Mouse (Mus musculus) embryonic facial prominence, embryonic 10.5 days (tissue): Measurements from ENCODE around the gene Gm21887. TPM values are rescaled to one million over a fixed set of nuclear protein-coding genes. Genes with fewer than 3 reads are reported as not detected.
"Not testable (repeated sequence)": the region's sequence is repeated elsewhere in the genome, so short reads cannot be mapped to it uniquely, and the experiment has no call there.

Experiments
- DNase-seq: peaks from one replicate; pipeline ENCODE4 v3.0.0-alpha.2; 2017; ENCODE audit warnings: low spot score
- H3K27ac ChIP-seq: fragments of 300-500 bp; sonication (generic); replicated peaks from 2 replicates; pipeline ENCODE4 v1.5.1; 2016; ENCODE audit warnings: mild to moderate bottlenecking
- H3K27me3 ChIP-seq: fragments of 300-500 bp; sonication (generic); replicated peaks from 2 replicates; pipeline ENCODE4 v1.6.1; 2016; ENCODE audit warnings: low read depth, mild to moderate bottlenecking; ENCODE audit not compliant: poor library complexity, severe bottlenecking
- H3K36me3 ChIP-seq: fragments of 300-500 bp; sonication (generic); replicated peaks from 2 replicates; pipeline ENCODE4 v1.6.1; 2016; ENCODE audit warnings: mild to moderate bottlenecking, moderate library complexity
- H3K4me1 ChIP-seq: fragments of 300-500 bp; sonication (generic); 2 replicates; pipeline ENCODE4 v1.6.1; 2016
- H3K4me3 ChIP-seq: fragments of 300-500 bp; sonication (generic); 2 replicates; pipeline ENCODE4 v1.5.1; 2016; ENCODE audit warnings: mild to moderate bottlenecking, moderate library complexity
- H3K9me3 ChIP-seq: fragments of 300-500 bp; sonication (generic); 2 replicates; pipeline ENCODE4 v1.6.1; 2016; ENCODE audit warnings: mild to moderate bottlenecking
- WGBS: fragments of 180-500 bp; shearing (Covaris S2); methylation state at CpG from one replicate; pipeline ENCODE4 v1.1.7; 2016; 5-methylcytosine and 5-hydroxymethylcytosine counted together
- polyA plus RNA-seq: library from polyadenylated mRNA; unstranded; fragments of >200 nt; fragmentation: Nextera tagmentation; extraction: Ambion mirVana; gene quantifications from 2 replicates; pipeline ENCODE4 v1.2.1, GENCODE M21; 2016

The Gm21887 gene
- polyA plus RNA-seq, 1 experiment from 2014 or later = 259 TPM

- H3K36me3 ChIP-seq = peaks cover 93% of the 10 kb centered on the region
Observed at GRCm38 (mm10) chrX:169977856-169978435, 31.5 kb upstream of the Gm21887 start.

GRCm38 (mm10) chrX:169978436-169979381, 30.8 kb upstream of the Gm21887 start:
- Histone ChIP-seq H3K9me3 (peaks cover 91% of the 10 kb centered on the region), H3K36me3 (peaks cover 93% of the 10 kb centered on the region)
- not testable (repeated sequence) for H3K27me3 ChIP-seq, H3K4me1 ChIP-seq, H3K27ac ChIP-seq, H3K4me3 ChIP-seq
- DNase-seq = peak; percentile 87
- WGBS = 72% methylated on average over 29 of the region's 29 CpGs

More at GRCm38 (mm10) chrX:169977856-169978435, 31.5 kb upstream of the Gm21887 start:
- H3K4me3 ChIP-seq, H3K4me1 ChIP-seq, H3K27me3 ChIP-seq, DNase-seq, H3K27ac ChIP-seq: not testable (repeated sequence)
- peaks cover 89% of the 10 kb centered on the region for H3K9me3 ChIP-seq
- WGBS = 92% methylated on average over 7 of the region's 7 CpGs

GRCm38 (mm10) chrX:169979461-169980202, 29.8 kb upstream of the Gm21887 start:
- Histone ChIP-seq H3K36me3 (peaks cover 93% of the 10 kb centered on the region), H3K9me3 (peaks cover 94% of the 10 kb centered on the region)
- H3K4me3 ChIP-seq, H3K27ac ChIP-seq, H3K4me1 ChIP-seq, DNase-seq, H3K27me3 ChIP-seq: not testable (repeated sequence)
- WGBS = 86% methylated on average over 20 of the region's 20 CpGs

GRCm38 (mm10) chrX:169980203-169980556, 29.3 kb upstream of the Gm21887 start:
- Histone ChIP-seq H3K9me3 (peaks cover 94% of the 10 kb centered on the region), H3K36me3 (peaks cover 93% of the 10 kb centered on the region)
- H3K27ac ChIP-seq, H3K4me1 ChIP-seq, H3K4me3 ChIP-seq, H3K27me3 ChIP-seq, DNase-seq: not testable (repeated sequence)
- 87% methylated on average over 6 of the region's 6 CpGs for WGBS

GRCm38 (mm10) chrX:169980809-169981289, 28.6 kb upstream of the Gm21887 start:
- 86% methylated on average over 12 of the region's 12 CpGs for whole genome bisulfite sequencing
- Histone ChIP-seq H3K36me3 (peaks cover 93% of the 10 kb centered on the region), H3K4me3 (no peak overlapping the region), H3K4me1 (no peaks in the 10 kb centered on the region), H3K27ac (no peak overlapping the region), H3K27me3 (no peaks in the 10 kb centered on the region), H3K9me3 (peaks cover 92% of the 10 kb centered on the region)
- DNase-seq = no peak

GRCm38 (mm10) chrX:169981761-169982181, 27.7 kb upstream of the Gm21887 start:
- WGBS = 91% methylated on average over 19 of the region's 19 CpGs
- not testable (repeated sequence) for H3K27ac ChIP-seq, H3K4me3 ChIP-seq, H3K27me3 ChIP-seq, DNase-seq, H3K4me1 ChIP-seq
- Histone ChIP-seq H3K36me3 (peaks cover 94% of the 10 kb centered on the region), H3K9me3 (peaks cover 93% of the 10 kb centered on the region)

- Histone ChIP-seq H3K9me3 (peaks cover 89% of the 10 kb centered on the region), H3K36me3 (peaks cover 91% of the 10 kb centered on the region)
- H3K4me3 ChIP-seq, DNase-seq, H3K4me1 ChIP-seq, H3K27ac ChIP-seq, H3K27me3 ChIP-seq: not testable (repeated sequence)
- 93% methylated on average over 23 of the region's 23 CpGs for WGBS
Observed at GRCm38 (mm10) chrX:169982606-169983400, 26.7 kb upstream of the Gm21887 start.

GRCm38 (mm10) chrX:169983401-169984165, 25.9 kb upstream of the Gm21887 start:
- WGBS = 91% methylated on average over 19 of the region's 19 CpGs
- H3K4me3 ChIP-seq, DNase-seq, H3K27ac ChIP-seq, H3K27me3 ChIP-seq, H3K4me1 ChIP-seq: not testable (repeated sequence)
- Histone ChIP-seq H3K36me3 (peaks cover 88% of the 10 kb centered on the region), H3K9me3 (peaks cover 85% of the 10 kb centered on the region)

GRCm38 (mm10) chrX:169984331-169984730, 25.1 kb upstream of the Gm21887 start:
- not testable (repeated sequence) for H3K27me3 ChIP-seq, DNase-seq, H3K4me3 ChIP-seq, H3K4me1 ChIP-seq, H3K27ac ChIP-seq
- 91% methylated on average over 7 of the region's 7 CpGs for WGBS
- Histone ChIP-seq H3K36me3 (peaks cover 91% of the 10 kb centered on the region), H3K9me3 (peaks cover 85% of the 10 kb centered on the region)

GRCm38 (mm10) chrX:169984853-169985252, 24.6 kb upstream of the Gm21887 start:
- not testable (repeated sequence) for H3K4me3 ChIP-seq, H3K27ac ChIP-seq, H3K27me3 ChIP-seq, DNase-seq, H3K4me1 ChIP-seq
- Histone ChIP-seq H3K9me3 (peaks cover 84% of the 10 kb centered on the region), H3K36me3 (peaks cover 91% of the 10 kb centered on the region)
- 93% methylated on average over 21 of the region's 21 CpGs for WGBS

- H3K4me3 ChIP-seq, H3K27me3 ChIP-seq, H3K27ac ChIP-seq, H3K4me1 ChIP-seq, DNase-seq: not testable (repeated sequence)
- Histone ChIP-seq H3K36me3 (peaks cover 89% of the 10 kb centered on the region), H3K9me3 (peaks cover 83% of the 10 kb centered on the region)
- 83% methylated on average over 18 of the region's 18 CpGs for WGBS
Observed at GRCm38 (mm10) chrX:169985796-169986195, 23.7 kb upstream of the Gm21887 start.
